ENCODE assay signal across 18 mouse cellular contexts in genomic region chr16:3727980-3728720, GRCm38 (mm10). TPM values are rescaled to one million over a fixed set of nuclear protein-coding genes. Genes with fewer than 3 reads are reported as not detected.
"Had no signal": no experiment of that assay in that cellular context is flagged by ENCODE, and none has a peak within 500 bp of the region (broad histone marks: within the 10 kb centered on the region; RNA-seq: fewer than 3 reads in every experiment).

No protein-coding gene starts in this region.

- H3K9me3 ChIP-seq: midbrain, embryonic 10.5 days; midbrain, embryonic 12.5 days; neural tube, embryonic 12.5 days; stomach, embryonic 15.5 days had no signal

- H3K27me3 ChIP-seq: midbrain, embryonic 12.5 days; neural tube, embryonic 12.5 days; stomach, embryonic 15.5 days had no signal

- H3K9ac ChIP-seq: lung, embryonic 14.5 days; midbrain, embryonic 12.5 days; neural tube, embryonic 12.5 days; stomach, embryonic 15.5 days had no signal

- H3K36me3 ChIP-seq: midbrain, embryonic 10.5 days; midbrain, embryonic 12.5 days; neural tube, embryonic 12.5 days; stomach, embryonic 15.5 days had no signal

- DNase-seq: lung, adult 18-20 months; lung, embryonic 14.5 days; lung, postnatal 10 days; lung, postnatal 4 days; midbrain, embryonic 14.5 days; right cerebral cortex, postnatal 14 days; thymus, adult 2 months; thymus, postnatal 25 days; thymus, postnatal 4 days had no signal

- ATAC-seq: midbrain, embryonic 16.5 days had no signal

- H3K4me2 ChIP-seq: lung, embryonic 14.5 days; midbrain, embryonic 12.5 days; neural tube, embryonic 12.5 days; stomach, embryonic 15.5 days had no signal

- H3K27ac ChIP-seq: midbrain, embryonic 10.5 days; midbrain, embryonic 12.5 days; neural tube, embryonic 12.5 days; stomach, embryonic 15.5 days; stomach, postnatal 0 days had no signal

- H3K4me3 ChIP-seq: midbrain, embryonic 10.5 days; midbrain, embryonic 12.5 days; neural tube, embryonic 12.5 days; stomach, embryonic 15.5 days had no signal

- H3K4me1 ChIP-seq: midbrain, embryonic 10.5 days; midbrain, embryonic 12.5 days; neural tube, embryonic 12.5 days; stomach, embryonic 15.5 days had no signal

RNA-seq across cellular contexts. Expression of gene Mefv, which starts 10.3 kb away (rescaled TPM):
- total RNA-seq: megakaryocyte-erythroid progenitor cell, adult 5-6 weeks had no signal
- polyA plus RNA-seq: lung, embryonic 14.5 days; midbrain, embryonic 10.5 days; midbrain, embryonic 12.5 days; midbrain, embryonic 14.5 days; midbrain, embryonic 16.5 days; neural tube, embryonic 12.5 days; neural tube, embryonic 14.5 days; stomach, postnatal 0 days; testis, adult 2 months had no signal
